Mouse (Mus musculus) cerebellum, adult 2 months (tissue): Measurements from ENCODE around the gene Zbtb2. TPM values are rescaled to one million over a fixed set of nuclear protein-coding genes. Genes with fewer than 3 reads are reported as not detected.

ENCODE experiments used
- DNase-seq, 2 experiments: peaks; one replicate each; pipeline ENCODE4 v3.0.0; 2021
- H3K27ac ChIP-seq: fragments of 200-500 bp; 2 replicates; pipeline ENCODE4 v1.5.1; 2012; ENCODE audit warnings: low read length, control low read depth, inconsistent platforms; ENCODE audit not compliant: insufficient read depth
- H3K27me3 ChIP-seq: fragments of 200-500 bp; 2 replicates; pipeline ENCODE4 v1.6.1; 2012; ENCODE audit warnings: inconsistent platforms, mild to moderate bottlenecking, low read length, moderate library complexity; ENCODE audit not compliant: control insufficient read depth, insufficient read depth
- H3K4me1 ChIP-seq: fragments of 200-500 bp; 2 replicates; pipeline ENCODE4 v1.6.1; 2011; ENCODE audit warnings: low read length; ENCODE audit not compliant: control insufficient read depth, insufficient read depth
- H3K4me3 ChIP-seq: fragments of 200-500 bp; replicated peaks from 2 replicates; pipeline ENCODE3; 2011; ENCODE audit warnings: mild to moderate bottlenecking, low read depth, low read length, control low read depth; ENCODE audit not compliant: insufficient read depth
- CTCF ChIP-seq: fragments of 200-500 bp; IDR thresholded peaks from 2 replicates; pipeline ENCODE4 v1.5.1; 2011; ENCODE audit warnings: low read depth, mild to moderate bottlenecking, control low read depth, low read length, moderate library complexity, borderline replicate concordance; ENCODE audit not compliant: insufficient read depth
- POLR2A ChIP-seq: fragments of 200-500 bp; IDR thresholded peaks from 2 replicates; pipeline ENCODE4 v1.6.1; 2011; ENCODE audit warnings: low read length, control low read depth, borderline replicate concordance; ENCODE audit not compliant: insufficient read depth
- whole genome bisulfite sequencing: fragments of 180-500 bp; shearing (Covaris S2); methylation state at CpG from one replicate; pipeline ENCODE4 v1.1.7; 2018; 5-methylcytosine and 5-hydroxymethylcytosine counted together
- polyA plus RNA-seq: library from polyadenylated mRNA; depleted of rRNA; stranded (reverse); fragments of >200 nt; gene quantifications from 2 replicates; pipeline ENCODE4 v1.2.3, GENCODE M21; 2012; rRNA removed

Gene Zbtb2
- polyA plus RNA-seq, 1 experiment: 8.7 TPM

DNA sequence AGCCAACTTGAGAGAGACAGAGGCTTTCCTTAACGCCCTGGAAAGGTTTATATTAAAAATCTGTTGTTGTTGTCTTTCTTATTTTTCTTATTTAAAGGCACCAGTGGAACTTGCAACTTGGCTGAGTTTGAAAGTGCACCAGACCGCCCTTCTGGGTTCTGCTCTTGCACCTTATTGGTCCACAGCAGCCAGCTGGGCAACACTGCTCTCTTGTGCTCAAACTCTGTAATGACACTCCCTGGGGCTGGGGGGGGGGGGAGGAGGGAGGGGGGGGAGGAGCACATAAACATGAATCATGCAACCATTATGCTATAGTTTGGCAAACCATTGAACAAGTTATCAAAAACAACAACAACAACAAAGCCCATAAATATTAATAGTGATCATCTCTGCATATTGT is 46.5 kb downstream of the Zbtb2 start:
- Histone ChIP-seq H3K27ac (no peak overlapping the region), H3K27me3 (no peaks in the 10 kb centered on the region), H3K4me3 (no peak overlapping the region), H3K4me1 (0 out of 2 replicates have a peak, but pooled peaks cover 3% of the 10 kb centered on the region)
- 19% methylated on average over 2 of the region's 2 CpGs for WGBS
- peak; percentile 28 to 32 for DNase-seq
- TF ChIP-seq POLR2A (no peak), CTCF (peak; percentile 63)

DNA sequence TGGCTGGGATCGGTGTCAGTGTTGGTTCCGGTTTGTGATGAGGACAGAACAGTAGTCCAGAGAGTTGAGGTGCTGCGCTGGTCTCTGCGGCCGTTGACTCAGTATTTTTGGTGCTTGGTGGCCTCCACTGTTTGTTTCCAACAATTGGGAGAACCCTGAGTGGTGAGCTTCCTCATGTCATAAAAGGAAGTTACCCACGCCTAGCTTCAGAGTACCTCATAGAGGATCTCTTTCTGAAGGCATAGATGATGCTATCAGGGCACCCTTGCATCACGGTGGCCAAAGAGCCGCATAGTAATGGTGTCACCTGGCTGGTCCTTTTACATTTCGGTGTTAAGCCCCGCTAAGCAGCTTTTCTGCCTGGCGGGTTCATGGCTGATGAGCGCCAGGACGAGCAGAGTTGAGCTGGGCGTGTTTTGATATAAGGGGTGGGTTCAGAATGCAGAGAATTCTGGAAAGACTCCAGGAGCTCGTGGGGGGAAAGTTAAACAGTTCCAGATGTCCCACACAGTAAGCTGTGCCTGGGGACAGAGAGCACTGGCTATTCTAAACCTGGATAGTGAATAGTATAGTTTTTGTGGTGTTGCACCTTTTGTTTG is 48.9 kb downstream of the Zbtb2 start:
- Histone ChIP-seq H3K4me1 (no peaks in the 10 kb centered on the region), H3K27ac (no peak overlapping the region), H3K27me3 (no peaks in the 10 kb centered on the region), H3K4me3 (no peak overlapping the region)
- 55% methylated on average over 15 of the region's 15 CpGs for WGBS
- TF ChIP-seq POLR2A (no peak), CTCF (no peak)
- no peak for DNase-seq

DNA sequence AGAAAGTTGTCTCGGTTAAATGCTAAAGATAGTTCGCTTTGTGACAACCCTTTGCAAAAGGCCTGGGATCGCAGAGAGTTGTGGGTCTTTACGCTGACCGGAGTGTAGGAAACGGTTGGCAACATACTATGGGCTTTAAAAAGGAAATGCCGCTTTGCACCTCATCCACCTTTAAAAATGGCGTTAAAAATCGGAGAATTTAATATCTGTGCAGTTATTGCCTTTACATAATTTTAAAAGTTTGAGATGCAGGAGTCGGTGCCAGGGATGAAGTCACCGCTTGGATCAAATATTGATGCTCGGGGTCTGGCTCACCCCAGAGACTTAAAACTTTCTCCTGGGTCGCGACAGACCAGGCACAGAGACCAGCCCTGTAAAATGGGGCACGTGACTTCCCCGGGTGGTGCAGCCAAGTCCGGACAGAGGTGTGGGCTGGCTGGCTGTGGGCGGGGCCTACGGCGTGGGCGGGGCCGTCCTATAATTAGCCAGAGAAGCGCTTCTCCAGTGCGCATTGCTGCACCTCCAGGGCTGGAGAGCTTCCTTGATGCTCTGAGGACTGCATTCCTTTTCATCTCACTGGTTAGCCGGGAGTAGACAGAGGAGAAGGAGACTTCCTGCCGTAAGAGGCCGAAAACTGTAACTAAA is 53.7 kb downstream of the Zbtb2 start:
- Histone ChIP-seq H3K4me3 (peak overlapping the region; percentile 77), H3K27me3 (no peaks in the 10 kb centered on the region), H3K4me1 (no peaks in the 10 kb centered on the region; the same call in none of the 2 replicates), H3K27ac (no peak overlapping the region)
- TF ChIP-seq POLR2A (no peak), CTCF (no peak)
- DNase-seq: peak; percentile 64 to 65
- WGBS: 14% methylated on average over 27 of the region's 27 CpGs

DNA sequence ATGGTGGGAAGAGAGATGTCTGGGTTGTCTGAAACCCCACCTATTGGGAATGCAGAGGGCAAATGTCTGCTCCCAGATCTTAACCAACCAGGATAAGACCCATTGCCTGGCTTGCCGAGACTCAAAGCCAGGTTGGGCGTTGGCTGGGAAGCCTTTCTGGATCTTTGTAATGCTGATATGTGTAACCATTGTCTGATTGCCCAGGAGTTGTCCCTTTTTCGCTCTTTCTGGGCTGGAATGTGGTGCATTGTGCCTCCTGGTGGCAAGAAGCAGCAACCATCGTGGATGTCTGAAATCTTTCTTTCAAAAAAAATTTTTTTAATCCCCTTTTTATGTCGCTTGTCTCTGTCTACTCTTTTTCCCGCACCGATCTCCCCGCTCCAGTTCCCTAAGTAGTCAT is 54.6 kb downstream of the Zbtb2 start:
- TF ChIP-seq POLR2A (no peak), CTCF (peak; percentile 87)
- no peaks in the 10 kb centered on the region; the same call in none of the 2 replicates for H3K4me1 ChIP-seq
- H3K4me3 ChIP-seq: no peak overlapping the region
- H3K27me3 ChIP-seq: no peaks in the 10 kb centered on the region
- peak; percentile 46 to 59 for DNase-seq
- H3K27ac ChIP-seq: no peak overlapping the region
- WGBS: 20% methylated on average over 8 of the region's 8 CpGs

DNA sequence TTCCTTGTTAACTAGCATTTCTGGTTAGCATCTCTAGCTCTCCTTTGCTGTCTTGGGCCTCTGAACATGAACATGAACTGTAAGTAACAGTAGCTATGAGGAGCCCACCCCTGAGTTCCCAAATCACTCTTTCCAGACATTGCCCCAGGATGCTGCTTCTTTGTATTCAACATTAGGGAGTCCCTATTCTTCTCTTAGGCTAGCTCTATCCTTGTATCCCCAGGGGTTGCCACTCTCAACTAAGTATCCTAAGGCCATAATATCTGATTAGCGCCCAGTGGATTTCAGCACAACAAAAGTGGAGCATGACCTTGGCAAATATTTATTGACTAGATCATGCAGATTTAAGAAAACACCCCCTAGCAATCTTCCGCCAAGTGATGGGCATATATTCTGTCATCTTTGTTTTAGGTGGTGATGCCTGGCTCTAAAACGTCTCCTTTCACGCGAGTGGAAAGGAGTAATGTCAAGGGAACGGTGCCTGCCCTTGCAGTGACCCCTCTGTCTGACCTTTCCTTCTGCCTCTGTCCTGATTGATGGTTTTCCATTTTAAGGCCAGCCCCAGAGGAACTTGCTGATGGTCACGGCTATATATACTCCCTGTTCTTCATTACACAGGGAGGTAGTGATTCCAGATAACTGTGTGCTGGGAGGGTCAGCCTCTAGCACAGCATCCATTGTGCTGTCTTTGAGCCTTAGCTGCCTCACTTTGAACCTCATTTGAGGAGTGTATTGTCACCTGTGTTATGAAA is 55.5 kb downstream of the Zbtb2 start:
- Histone ChIP-seq H3K27ac (no peak overlapping the region), H3K4me3 (no peak overlapping the region), H3K4me1 (no peaks in the 10 kb centered on the region; the same call in none of the 2 replicates), H3K27me3 (no peaks in the 10 kb centered on the region)
- DNase-seq: no peak
- TF ChIP-seq CTCF: no peak
- TF ChIP-seq POLR2A: no peak
- whole genome bisulfite sequencing: 83% methylated on average over 7 of the region's 7 CpGs

DNA sequence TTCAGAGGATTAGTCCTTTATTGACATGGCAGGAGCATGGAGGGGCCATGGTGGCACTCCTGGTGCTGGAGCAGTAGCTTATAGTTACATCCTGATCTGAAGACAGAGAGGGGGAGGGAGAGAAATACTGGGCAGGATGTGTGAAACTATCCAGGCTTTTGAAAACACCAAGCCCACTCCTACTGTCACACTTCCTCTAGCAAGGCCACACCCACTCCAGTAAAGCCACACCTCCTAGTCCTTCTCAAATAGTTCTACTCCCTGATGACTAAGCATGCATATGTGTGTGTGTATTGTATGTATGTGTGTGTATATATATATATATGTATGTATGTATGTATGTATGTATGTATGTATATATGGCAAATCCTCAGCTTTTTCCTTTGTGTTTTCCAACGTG is 60.2 kb downstream of the Zbtb2 start:
- no peak overlapping the region for H3K27ac ChIP-seq
- WGBS: 32% methylated on average over 1 of the region's 1 CpGs
- no peak for TF ChIP-seq CTCF
- H3K27me3 ChIP-seq: no peaks in the 10 kb centered on the region
- no peak for DNase-seq
- H3K4me3 ChIP-seq: no peak overlapping the region
- H3K4me1 ChIP-seq: peaks cover 2% of the 10 kb centered on the region

DNA sequence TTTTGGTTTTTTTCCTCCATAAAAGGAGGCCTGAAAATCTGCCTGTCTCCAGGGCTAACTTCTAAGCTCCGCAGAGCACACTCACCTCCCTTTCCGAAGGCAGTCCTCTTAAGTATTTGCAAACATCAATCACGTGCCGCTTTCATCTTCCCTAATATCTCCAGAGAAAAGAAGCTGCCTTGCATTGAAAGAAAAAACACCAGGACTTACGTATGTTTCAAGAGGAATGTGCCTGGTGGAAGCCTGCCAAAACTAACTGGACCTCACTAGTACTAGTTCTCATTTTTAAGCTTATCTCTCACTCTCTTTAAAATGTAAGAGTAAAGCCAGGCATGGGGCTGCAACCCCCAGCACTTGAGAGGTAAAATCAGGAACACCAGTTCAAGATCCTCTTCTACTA is 62.3 kb downstream of the Zbtb2 start:
- peaks cover 3% of the 10 kb centered on the region for H3K4me1 ChIP-seq
- no peak for DNase-seq
- WGBS: 85% methylated on average over 5 of the region's 5 CpGs
- TF ChIP-seq POLR2A: no peak
- TF ChIP-seq CTCF: no peak
- H3K27ac ChIP-seq: no peak overlapping the region
- no peaks in the 10 kb centered on the region for H3K27me3 ChIP-seq
- no peak overlapping the region for H3K4me3 ChIP-seq

DNA sequence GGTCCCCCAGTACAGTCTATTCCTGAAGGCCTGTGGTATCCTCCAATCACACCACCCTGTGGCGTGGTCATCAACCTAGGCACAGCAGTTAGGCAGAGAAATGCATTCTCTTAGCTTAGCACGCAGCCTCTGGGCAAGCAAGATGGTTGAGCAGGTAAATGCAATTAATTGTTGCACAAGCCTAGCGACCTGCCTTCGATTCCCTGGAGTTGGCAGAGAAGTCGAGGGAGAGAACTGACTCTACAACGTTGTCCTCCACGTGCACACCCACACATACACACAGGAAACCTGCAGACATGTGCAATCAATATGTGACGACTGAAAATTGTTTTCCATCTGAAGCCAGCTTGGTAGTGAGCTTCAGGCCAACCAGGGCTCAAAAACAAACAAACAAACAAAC is 64.0 kb downstream of the Zbtb2 start:
- no peak for TF ChIP-seq POLR2A
- TF ChIP-seq CTCF: no peak

More for the DNA sequence above, 64.0 kb downstream of the Zbtb2 start:
- Histone ChIP-seq H3K4me3 (no peak overlapping the region), H3K27me3 (no peaks in the 10 kb centered on the region), H3K4me1 (peaks cover 3% of the 10 kb centered on the region), H3K27ac (no peak overlapping the region)
- 72% methylated on average over 8 of the region's 8 CpGs for WGBS
- no peak for DNase-seq

Other genes starting within 250 kb of the Zbtb2 start
- gene Akap12, start 121.7 kb downstream of the Zbtb2 start, polyA plus RNA-seq: 36.2 and 38.4 TPM in 2 replicates
- gene Rmnd1, start 44.3 kb upstream of the Zbtb2 start, polyA plus RNA-seq: 92.8 and 96.7 TPM in 2 replicates
- gene Armt1, start 44.4 kb upstream of the Zbtb2 start, polyA plus RNA-seq: 23.2 and 23.7 TPM in 2 replicates
- 0.16 and 0.40 TPM in 2 replicates for gene Ccdc170, start 94.4 kb upstream of the Zbtb2 start, polyA plus RNA-seq
- 0.52 and 0.54 TPM in 2 replicates for gene Esr1, start 223.5 kb upstream of the Zbtb2 start, polyA plus RNA-seq